Mouse (Mus musculus) ovary, postnatal 36 days (tissue): ENCODE data around the gene Fgfr2.
A peak's percentile ranks its signal among the peaks of the same experiment; 100 is the strongest.

Experiments used
- DNase-seq: peaks from one replicate; pipeline ENCODE4 v3.0.0; 2022; ENCODE audit warnings: low spot score, mixed read lengths

Fgfr2 gene

GRCm38 (mm10) chr7:130662869-130663268 lies 2460.3 kb downstream of the Fgfr2 start:
- no peak for DNase-seq

- no peak for DNase-seq
Measured at GRCm38 (mm10) chr7:130662250-130662649, 2460.9 kb downstream of the Fgfr2 start.

GRCm38 (mm10) chr7:130659129-130659528 lies 2464.0 kb downstream of the Fgfr2 start:
- DNase-seq = no peak

- DNase-seq = peak; percentile 52
Measured at GRCm38 (mm10) chr7:130657751-130658150, 2465.4 kb downstream of the Fgfr2 start.

- DNase-seq = no peak
Measured at GRCm38 (mm10) chr7:130656965-130657364, 2466.2 kb downstream of the Fgfr2 start.

GRCm38 (mm10) chr7:130654562-130654961 lies 2468.6 kb downstream of the Fgfr2 start:
- peak; percentile 49 for DNase-seq

- no peak for DNase-seq
Measured at GRCm38 (mm10) chr7:130653036-130653555, 2470.1 kb downstream of the Fgfr2 start.

- no peak for DNase-seq
Measured at GRCm38 (mm10) chr7:130650621-130651020, 2472.5 kb downstream of the Fgfr2 start.

- DNase-seq = no peak
Measured at GRCm38 (mm10) chr7:130649257-130649656, 2473.9 kb downstream of the Fgfr2 start.

- DNase-seq = no peak
Measured at GRCm38 (mm10) chr7:130648061-130648460, 2475.1 kb downstream of the Fgfr2 start.

GRCm38 (mm10) chr7:130646762-130647139 lies 2476.4 kb downstream of the Fgfr2 start:
- DNase-seq = peak; percentile 75

- peak; percentile 86 for DNase-seq
Measured at GRCm38 (mm10) chr7:130645994-130646761, 2477.0 kb downstream of the Fgfr2 start.

GRCm38 (mm10) chr7:130645332-130645993 lies 2477.7 kb downstream of the Fgfr2 start:
- no peak for DNase-seq

- no peak for DNase-seq
Measured at GRCm38 (mm10) chr7:130640681-130641080, 2482.5 kb downstream of the Fgfr2 start.

- no peak for DNase-seq
Measured at GRCm38 (mm10) chr7:130637811-130638210, 2485.3 kb downstream of the Fgfr2 start.

- DNase-seq = no peak
Measured at GRCm38 (mm10) chr7:130636902-130637301, 2486.2 kb downstream of the Fgfr2 start.

- no peak for DNase-seq
Measured at GRCm38 (mm10) chr7:130636274-130636673, 2486.9 kb downstream of the Fgfr2 start.

GRCm38 (mm10) chr7:130635212-130635611 lies 2487.9 kb downstream of the Fgfr2 start:
- no peak for DNase-seq

- no peak for DNase-seq
Measured at GRCm38 (mm10) chr7:130634259-130634871, 2488.8 kb downstream of the Fgfr2 start.

GRCm38 (mm10) chr7:130632379-130632732 lies 2490.8 kb downstream of the Fgfr2 start:
- DNase-seq = no peak

- peak; percentile 62 for DNase-seq
Measured at GRCm38 (mm10) chr7:130631553-130632378, 2491.4 kb downstream of the Fgfr2 start.

- no peak for DNase-seq
Measured at GRCm38 (mm10) chr7:130630956-130631355, 2492.2 kb downstream of the Fgfr2 start.
